Mouse (Mus musculus) kidney, adult 2 months (tissue): ENCODE data around the gene Cry1.

Experiments
- CTCF ChIP-seq: fragments of 200-500 bp; conservative IDR thresholded peaks from 2 replicates; pipeline ENCODE4 v1.5.1; 2011; ENCODE audit warnings: low read depth, mild to moderate bottlenecking, control low read depth, low read length, moderate library complexity, mixed read lengths; ENCODE audit not compliant: insufficient read depth, insufficient read length
- POLR2A ChIP-seq: fragments of 200-500 bp; IDR thresholded peaks from one replicate; pipeline ENCODE4 v1.6.1; 2011; ENCODE audit warnings: low read depth, low read length, control low read depth

GRCm38 (mm10) chr10:85103085-85103885 lies 81.6 kb downstream of the Cry1 start:
- TF ChIP-seq POLR2A (no peak), CTCF (no peak)
